Mouse (Mus musculus): ENCODE results near the gene Dgkq. TPM values are rescaled to one million over a fixed set of nuclear protein-coding genes. Genes with fewer than 3 reads are reported as not detected.

The Dgkq gene
- polyA plus RNA-seq, 1 experiment from 2014 or later, result 11.7 TPM

GRCm38 (mm10) chr5:108678296-108678854, 8.9 kb upstream of the Dgkq start:
- Histone ChIP-seq H3K9ac (no peak overlapping the region), H3K9me3 (no peaks in the 10 kb centered on the region), H3K4me2 (no peak overlapping the region), H3K27ac (no peak overlapping the region), H3K4me1 (peaks cover 15% of the 10 kb centered on the region), H3K4me3 (no peak overlapping the region), H3K27me3 (no peaks in the 10 kb centered on the region), H3K36me3 (no peaks in the 10 kb centered on the region)
- ATAC-seq (ENCODE audit: borderline replicate concordance, extremely low read depth, low FRiP score, low TSS enrichment), result no peak
- 82% methylated on average over 6 of the region's 6 CpGs for WGBS

GRCm38 (mm10) chr5:108677605-108678295, 8.3 kb upstream of the Dgkq start:
- Histone ChIP-seq H3K27me3 (no peaks in the 10 kb centered on the region), H3K9me3 (no peaks in the 10 kb centered on the region), H3K36me3 (no peaks in the 10 kb centered on the region), H3K9ac (peak overlapping the region; percentile 14), H3K4me2 (peak overlapping the region; percentile 56), H3K4me1 (peaks cover 15% of the 10 kb centered on the region), H3K4me3 (peak overlapping the region; percentile 33), H3K27ac (peak overlapping the region; percentile 72)
- peak; percentile 78 for ATAC-seq (ENCODE audit: borderline replicate concordance, extremely low read depth, low FRiP score, low TSS enrichment)
- WGBS, result 3% methylated on average over 25 of the region's 25 CpGs

GRCm38 (mm10) chr5:108676772-108677498, 7.5 kb upstream of the Dgkq start:
- ATAC-seq (ENCODE audit: borderline replicate concordance, extremely low read depth, low FRiP score, low TSS enrichment), result no peak; the same call in 1 of the 2 replicates
- Histone ChIP-seq H3K36me3 (peaks cover 5% of the 10 kb centered on the region; the same call in 1 of the 2 replicates), H3K4me2 (peak overlapping the region; percentile 56), H3K4me3 (peak overlapping the region; percentile 33), H3K9ac (peak overlapping the region; percentile 14; the same call in 1 of the 2 replicates), H3K27ac (peak overlapping the region; percentile 72; the same call in 1 of the 2 replicates), H3K27me3 (no peaks in the 10 kb centered on the region), H3K9me3 (no peaks in the 10 kb centered on the region), H3K4me1 (peaks cover 15% of the 10 kb centered on the region)
- WGBS, result 17% methylated on average over 5 of the region's 5 CpGs

GRCm38 (mm10) chr5:108675251-108675816, 5.9 kb upstream of the Dgkq start, which contains the start of gene Slc26a1:
TSS of gene Slc26a1 (minus strand) at chr5:108675569.
- 58% methylated on average over 9 of the region's 9 CpGs for WGBS
- H3K27me3 ChIP-seq, result no peaks in the 10 kb centered on the region
- H3K4me2 ChIP-seq, result no peak within 1 kb of the TSS

GRCm38 (mm10) chr5:108674624-108675023, 5.2 kb upstream of the Dgkq start:
- H3K9ac ChIP-seq, result no peak overlapping the region
- H3K4me2 ChIP-seq, result no peak overlapping the region
- H3K27ac ChIP-seq, result no peak overlapping the region

More at GRCm38 (mm10) chr5:108675251-108675816, 5.9 kb upstream of the Dgkq start, which contains the start of gene Slc26a1:
- ATAC-seq (ENCODE audit: borderline replicate concordance, extremely low read depth, low FRiP score, low TSS enrichment), result no peak
- H3K9me3 ChIP-seq, result no peaks in the 10 kb centered on the region
- peaks cover 10% of the 10 kb centered on the region; the same call in 1 of the 2 replicates for H3K36me3 ChIP-seq
- H3K27ac ChIP-seq, result no peak within 1 kb of the TSS
- H3K4me3 ChIP-seq, result no peak within 1 kb of the TSS
- H3K9ac ChIP-seq, result no peak within 1 kb of the TSS
- H3K4me1 ChIP-seq, result peaks cover 18% of the 10 kb centered on the region

GRCm38 (mm10) chr5:108671757-108672156, 2.3 kb upstream of the Dgkq start:
- Histone ChIP-seq H3K4me1 (peaks cover 20% of the 10 kb centered on the region), H3K4me2 (no peak overlapping the region), H3K9ac (no peak overlapping the region), H3K36me3 (peaks cover 10% of the 10 kb centered on the region; the same call in 1 of the 2 replicates), H3K9me3 (no peaks in the 10 kb centered on the region), H3K27me3 (no peaks in the 10 kb centered on the region), H3K27ac (no peak overlapping the region), H3K4me3 (no peak overlapping the region)
- no peak for ATAC-seq (ENCODE audit: borderline replicate concordance, extremely low read depth, low FRiP score, low TSS enrichment)
- WGBS, result 90% methylated on average over 12 of the region's 12 CpGs

More at GRCm38 (mm10) chr5:108674624-108675023, 5.2 kb upstream of the Dgkq start:
- WGBS, result 67% methylated on average over 2 of the region's 2 CpGs
- Histone ChIP-seq H3K9me3 (no peaks in the 10 kb centered on the region), H3K36me3 (peaks cover 10% of the 10 kb centered on the region; the same call in 1 of the 2 replicates), H3K27me3 (no peaks in the 10 kb centered on the region), H3K4me1 (peaks cover 25% of the 10 kb centered on the region), H3K4me3 (no peak overlapping the region)
- no peak for ATAC-seq (ENCODE audit: borderline replicate concordance, extremely low read depth, low FRiP score, low TSS enrichment)

- Histone ChIP-seq H3K4me1 (peaks cover 18% of the 10 kb centered on the region), H3K4me3 (no peak overlapping the region), H3K36me3 (peaks cover 10% of the 10 kb centered on the region; the same call in 1 of the 2 replicates), H3K4me2 (no peak overlapping the region), H3K27ac (no peak overlapping the region), H3K9ac (no peak overlapping the region), H3K9me3 (no peaks in the 10 kb centered on the region), H3K27me3 (no peaks in the 10 kb centered on the region)
- no peak for ATAC-seq (ENCODE audit: borderline replicate concordance, extremely low read depth, low FRiP score, low TSS enrichment)
These were observed 1.3 kb upstream of the Dgkq start for GRCm38 (mm10) chr5:108670785-108671184.

GRCm38 (mm10) chr5:108669986-108670385, 514 bp upstream of the Dgkq start:
- Histone ChIP-seq H3K27me3 (no peaks in the 10 kb centered on the region), H3K27ac (no peak overlapping the region), H3K9me3 (no peaks in the 10 kb centered on the region), H3K4me1 (peaks cover 18% of the 10 kb centered on the region), H3K4me2 (peak overlapping the region; percentile 81), H3K4me3 (peak overlapping the region; percentile 58; the same call in 1 of the 2 replicates), H3K9ac (no peak overlapping the region), H3K36me3 (peaks cover 10% of the 10 kb centered on the region; the same call in 1 of the 2 replicates)
- WGBS, result 67% methylated on average over 9 of the region's 9 CpGs
- peak; percentile 10; the same call in 1 of the 2 replicates for ATAC-seq (ENCODE audit: borderline replicate concordance, extremely low read depth, low FRiP score, low TSS enrichment)

- Histone ChIP-seq H3K4me1 (peaks cover 18% of the 10 kb centered on the region), H3K9me3 (no peaks in the 10 kb centered on the region), H3K9ac (peak overlapping the region; percentile 72), H3K4me3 (peak overlapping the region; percentile 58), H3K27ac (peak overlapping the region; percentile 82), H3K4me2 (peak overlapping the region; percentile 81), H3K36me3 (peaks cover 10% of the 10 kb centered on the region; the same call in 1 of the 2 replicates), H3K27me3 (no peaks in the 10 kb centered on the region)
- WGBS, result 13% methylated on average over 3 of the region's 3 CpGs
- ATAC-seq (ENCODE audit: borderline replicate concordance, extremely low read depth, low FRiP score, low TSS enrichment), result no peak
These were observed 1.0 kb downstream of the Dgkq start for GRCm38 (mm10) chr5:108668387-108668932.

- Histone ChIP-seq H3K4me1 (peaks cover 18% of the 10 kb centered on the region), H3K27me3 (no peaks in the 10 kb centered on the region), H3K9me3 (no peaks in the 10 kb centered on the region), H3K4me2 (no peak overlapping the region), H3K9ac (no peak overlapping the region), H3K27ac (no peak overlapping the region), H3K36me3 (peaks cover 9% of the 10 kb centered on the region; the same call in 1 of the 2 replicates), H3K4me3 (no peak overlapping the region)
- WGBS, result 52% methylated on average over 2 of the region's 2 CpGs
- ATAC-seq (ENCODE audit: borderline replicate concordance, extremely low read depth, low FRiP score, low TSS enrichment), result no peak
These were observed 2.1 kb downstream of the Dgkq start for GRCm38 (mm10) chr5:108667370-108667769.

- Histone ChIP-seq H3K27me3 (no peaks in the 10 kb centered on the region), H3K9me3 (no peaks in the 10 kb centered on the region), H3K4me3 (no peak overlapping the region), H3K4me1 (peaks cover 16% of the 10 kb centered on the region), H3K27ac (no peak overlapping the region), H3K4me2 (no peak overlapping the region), H3K9ac (no peak overlapping the region), H3K36me3 (no peaks in the 10 kb centered on the region)
- WGBS, result 36% methylated on average over 3 of the region's 3 CpGs
- no peak for ATAC-seq (ENCODE audit: borderline replicate concordance, extremely low read depth, low FRiP score, low TSS enrichment)
These were observed 4.4 kb downstream of the Dgkq start for GRCm38 (mm10) chr5:108665066-108665465.
